Mouse (Mus musculus) adrenal gland, adult 10 weeks (tissue): ENCODE results near the gene Tarsl2. TPM values are rescaled to one million over a fixed set of nuclear protein-coding genes. Genes with fewer than 3 reads are reported as not detected.

Experiments
- polyA plus RNA-seq: library from polyadenylated mRNA; stranded (reverse); fragments of 350-450 nt; fragmentation: Illumina TruSeq; extraction: RNeasy Lipid Tissue Mini Kit (QIAGEN cat#74804); gene quantifications from one replicate; pipeline ENCODE4 v1.2.3, GENCODE M21; 2014; ENCODE audit warnings: low read depth, low replicate concordance

Gene Tarsl2
- polyA plus RNA-seq, result 42.4 TPM

DNA sequence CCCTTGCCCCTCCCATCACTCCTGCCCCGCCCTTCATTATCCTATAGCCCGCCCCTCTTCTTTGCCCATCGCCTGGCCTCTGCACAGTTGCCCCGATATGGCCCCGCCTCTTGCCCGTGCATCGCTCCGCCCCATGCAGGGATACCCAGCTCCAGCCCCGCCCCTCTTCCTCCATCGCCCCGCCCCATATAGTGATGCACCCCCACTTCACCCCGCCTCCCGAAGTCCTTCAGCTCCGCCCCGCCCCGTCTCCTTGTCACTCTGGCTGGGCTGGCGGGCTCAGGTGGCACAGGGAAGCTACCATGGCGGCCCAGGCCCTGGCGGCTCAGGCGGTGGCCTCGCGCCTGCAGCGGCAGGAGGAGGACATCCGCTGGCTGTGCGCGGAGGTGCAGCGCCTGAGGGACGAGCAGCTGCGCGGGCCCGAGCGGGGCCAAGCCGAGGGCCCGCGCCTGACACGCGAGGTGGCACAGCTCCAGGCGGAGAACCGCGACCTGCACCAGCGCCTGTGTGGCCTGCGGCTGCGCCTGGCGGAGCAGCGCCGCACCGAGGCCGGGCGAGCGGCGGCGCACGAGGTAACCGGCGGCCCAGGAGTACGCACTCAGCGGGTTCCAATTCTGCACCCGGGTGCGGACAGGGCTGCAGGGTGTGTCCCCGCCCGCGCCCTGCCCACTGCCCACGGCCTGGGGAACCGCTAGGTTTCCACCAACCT lies at the start of gene Tarsl2:
Tarsl2 (plus strand) TSS at position 256 of the 709 bp plus-strand sequence.

DNA sequence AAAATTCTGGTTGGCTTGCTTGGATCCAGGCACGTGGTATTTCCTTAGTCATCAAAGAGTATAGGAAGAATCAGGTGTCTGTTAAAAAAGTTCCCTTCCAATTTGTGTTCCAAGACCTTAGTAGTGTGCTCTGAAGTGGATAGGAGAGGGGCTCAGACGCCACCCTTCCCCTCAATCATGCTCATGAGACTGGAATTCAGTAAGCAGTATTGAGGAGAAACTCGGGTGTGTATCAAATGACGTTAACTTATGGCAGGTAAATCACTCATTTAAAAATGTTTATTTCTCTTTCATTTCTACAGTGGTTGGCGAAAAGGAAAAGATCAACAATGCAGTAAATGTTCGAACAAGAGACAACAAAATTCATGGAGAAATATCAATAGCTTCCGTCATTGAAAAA lies 46.2 kb downstream of the Tarsl2 start, which contains the start of gene Tm2d3:
Tm2d3 (plus strand) TSS at position 301 of the 400 bp plus-strand sequence.

Other genes starting within 250 kb of the Tarsl2 start
- gene Tjp1, start 117.1 kb upstream of the Tarsl2 start, polyA plus RNA-seq, result 115 TPM
- 17.5 TPM for gene Tm2d3, start 46.3 kb downstream of the Tarsl2 start, polyA plus RNA-seq
- 3.6 TPM for gene Pcsk6, start 216.8 kb downstream of the Tarsl2 start, polyA plus RNA-seq